Mouse (Mus musculus) neural tube, embryonic 14.5 days (tissue): ENCODE results near the gene Kctd3. TPM values are rescaled to one million over a fixed set of nuclear protein-coding genes. Genes with fewer than 3 reads are reported as not detected.

ENCODE experiments used
- ATAC-seq: fragments of 200-750 bp; cut with Nextera tagmentation; 2 replicates; pipeline ENCODE4 v1.8.0; 2017; ENCODE audit warnings: low read depth, mild to moderate bottlenecking, moderate TSS enrichment, moderate library complexity
- H3K27ac ChIP-seq: fragments of 300-500 bp; sonication (generic); 2 replicates; pipeline ENCODE4 v1.5.1; 2014; ENCODE audit warnings: low read depth, mild to moderate bottlenecking, control low read depth, low read length, moderate library complexity, mixed read lengths
- H3K27me3 ChIP-seq: fragments of 300-500 bp; sonication (generic); 2 replicates; pipeline ENCODE4 v1.6.1; 2014; ENCODE audit warnings: low read length; ENCODE audit not compliant: control insufficient read depth, insufficient read depth
- H3K36me3 ChIP-seq: fragments of 300-500 bp; sonication (generic); 2 replicates; pipeline ENCODE4 v1.6.1; 2014; ENCODE audit warnings: low read length, mixed read lengths; ENCODE audit not compliant: control insufficient read depth, insufficient read depth
- H3K4me1 ChIP-seq: fragments of 300-500 bp; sonication (generic); 2 replicates; pipeline ENCODE4 v1.6.1; 2014; ENCODE audit warnings: low read length; ENCODE audit not compliant: control insufficient read depth, insufficient read depth
- H3K4me2 ChIP-seq: fragments of 300-500 bp; sonication (generic); 2 replicates; pipeline ENCODE4 v1.6.1; 2014; ENCODE audit warnings: mild to moderate bottlenecking, low read depth, low read length, control low read depth
- H3K4me3 ChIP-seq: fragments of 300-500 bp; sonication (generic); 2 replicates; pipeline ENCODE4 v1.5.1; 2014; ENCODE audit warnings: low read depth, low read length, control low read depth, mixed read lengths
- H3K9ac ChIP-seq: fragments of 300-500 bp; sonication (generic); replicated peaks from 2 replicates; pipeline ENCODE4 v1.6.1; 2014; ENCODE audit warnings: low read depth, mild to moderate bottlenecking, control low read depth, low read length, mixed read lengths
- H3K9me3 ChIP-seq: fragments of 300-500 bp; sonication (generic); 2 replicates; pipeline ENCODE4 v1.6.1; 2016; ENCODE audit warnings: low read length; ENCODE audit not compliant: control insufficient read depth
- WGBS: fragments of 180-500 bp; shearing (Covaris S2); extraction: QIAGEN DNeasy Blood & Tissue Kit; methylation state at CpG from one replicate; pipeline ENCODE4 v1.1.7; 2014; 5-methylcytosine and 5-hydroxymethylcytosine counted together
- polyA plus RNA-seq: library from polyadenylated mRNA; unstranded; fragments of >200 nt; fragmentation: Nextera tagmentation; extraction: Ambion mirVana; gene quantifications from 2 replicates; pipeline ENCODE4 v1.2.1, GENCODE M21; 2014

Gene Kctd3
- polyA plus RNA-seq, 1 experiment from 2014 or later, result 52.2 TPM

DNA sequence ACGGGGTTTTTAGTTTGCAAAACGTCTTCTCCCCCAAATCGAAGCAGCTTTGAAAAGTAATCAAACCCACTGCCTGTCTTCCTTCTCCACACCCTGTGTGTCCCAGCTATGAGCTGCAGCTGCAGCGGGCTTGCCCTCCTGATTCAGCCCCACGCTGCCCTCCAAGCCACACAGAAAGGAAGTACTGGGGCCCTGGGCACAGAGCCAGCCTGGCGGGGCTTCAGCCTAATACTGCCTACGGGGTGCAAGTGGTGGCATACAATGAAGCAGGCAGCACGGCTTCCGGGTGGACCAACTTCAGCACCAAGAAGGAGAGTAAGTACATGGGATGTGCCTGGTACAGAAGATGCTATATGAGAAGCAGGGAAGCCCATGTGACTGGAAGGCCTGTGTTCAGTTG, 59.4 kb downstream of the Kctd3 start:
- H3K9me3 ChIP-seq, result no peaks in the 10 kb centered on the region
- H3K4me3 ChIP-seq, result no peak overlapping the region
- no peak overlapping the region for H3K27ac ChIP-seq
- ATAC-seq, result peak; percentile 60; the same call in 1 of the 2 replicates
- 67% methylated on average over 9 of the region's 9 CpGs for WGBS
- H3K36me3 ChIP-seq, result no peaks in the 10 kb centered on the region
- no peaks in the 10 kb centered on the region for H3K4me1 ChIP-seq
- H3K27me3 ChIP-seq, result no peaks in the 10 kb centered on the region
- no peak overlapping the region for H3K9ac ChIP-seq
- no peak overlapping the region for H3K4me2 ChIP-seq

DNA sequence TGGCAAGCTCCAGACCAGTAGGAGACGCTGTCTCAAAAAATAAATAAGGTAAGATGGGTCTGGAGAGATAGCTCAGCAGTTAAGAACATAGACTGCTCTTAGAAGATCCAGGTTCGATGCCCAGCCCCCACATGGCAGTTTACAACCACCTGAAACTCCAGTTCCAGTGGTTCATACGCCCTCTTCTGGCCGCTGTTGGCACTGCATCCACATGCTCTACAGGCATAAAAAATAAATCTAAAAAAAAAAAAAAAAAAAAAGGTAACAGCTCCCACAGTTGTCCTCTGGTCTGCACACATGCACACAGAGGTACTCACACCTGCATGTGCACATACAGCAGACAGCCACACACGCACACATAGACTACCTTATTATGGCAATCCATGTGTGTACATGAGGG, 59.8 kb downstream of the Kctd3 start:
- Histone ChIP-seq H3K9me3 (no peaks in the 10 kb centered on the region), H3K4me2 (no peak overlapping the region), H3K36me3 (no peaks in the 10 kb centered on the region), H3K9ac (no peak overlapping the region), H3K4me3 (no peak overlapping the region), H3K27me3 (no peaks in the 10 kb centered on the region), H3K27ac (no peak overlapping the region), H3K4me1 (no peaks in the 10 kb centered on the region)
- WGBS, result 64% methylated on average over 5 of the region's 5 CpGs
- ATAC-seq, result no peak

GRCm38 (mm10) chr1:188946849-188947248, 60.8 kb downstream of the Kctd3 start:
- WGBS, result 85% methylated on average over 11 of the region's 11 CpGs
- Histone ChIP-seq H3K4me2 (no peak overlapping the region), H3K9ac (no peak overlapping the region), H3K27me3 (no peaks in the 10 kb centered on the region), H3K9me3 (no peaks in the 10 kb centered on the region), H3K36me3 (no peaks in the 10 kb centered on the region), H3K4me1 (no peaks in the 10 kb centered on the region), H3K27ac (no peak overlapping the region), H3K4me3 (no peak overlapping the region)
- ATAC-seq, result no peak

GRCm38 (mm10) chr1:188945326-188945725, 62.3 kb downstream of the Kctd3 start:
- ATAC-seq, result no peak
- H3K27me3 ChIP-seq, result no peaks in the 10 kb centered on the region
- 37% methylated on average over 8 of the region's 8 CpGs for WGBS

DNA sequence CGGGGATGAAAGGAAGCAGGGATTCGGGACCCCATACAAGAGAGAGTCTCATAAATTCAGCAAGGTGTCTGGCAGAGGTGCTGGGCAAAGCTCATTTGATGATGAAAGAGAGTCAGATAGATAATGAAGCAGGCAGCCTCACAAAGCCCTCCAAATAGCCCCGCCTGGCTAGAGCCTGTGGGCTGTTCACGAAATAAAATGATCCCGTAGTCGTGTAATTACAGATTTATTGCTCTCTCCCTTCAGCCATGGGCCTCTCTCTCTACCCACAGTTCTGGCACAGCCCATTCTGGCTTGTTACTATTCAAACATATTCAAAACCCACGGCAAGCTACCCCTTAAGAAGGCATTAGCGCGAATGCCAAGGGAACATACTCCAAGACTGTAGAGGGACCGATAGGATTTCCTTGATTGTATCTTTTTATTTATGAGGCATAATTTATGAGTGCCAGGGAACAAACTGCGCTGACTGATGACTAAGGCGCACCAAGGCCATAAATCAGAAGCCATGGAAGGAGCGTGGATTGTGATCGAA, 70.3 kb downstream of the Kctd3 start:
- Histone ChIP-seq H3K4me3 (no peak overlapping the region), H3K9ac (no peak overlapping the region), H3K9me3 (no peaks in the 10 kb centered on the region), H3K27me3 (no peaks in the 10 kb centered on the region), H3K4me1 (peaks cover 4% of the 10 kb centered on the region; the same call in 1 of the 2 replicates), H3K27ac (no peak overlapping the region), H3K4me2 (peak overlapping the region; percentile 23; the same call in 1 of the 2 replicates), H3K36me3 (no peaks in the 10 kb centered on the region)
- WGBS, result 11% methylated on average over 14 of the region's 14 CpGs
- peak; percentile 66; the same call in 1 of the 2 replicates for ATAC-seq

More at GRCm38 (mm10) chr1:188945326-188945725, 62.3 kb downstream of the Kctd3 start:
- Histone ChIP-seq H3K36me3 (no peaks in the 10 kb centered on the region), H3K4me3 (no peak overlapping the region), H3K4me2 (no peak overlapping the region), H3K27ac (no peak overlapping the region), H3K9me3 (no peaks in the 10 kb centered on the region), H3K9ac (no peak overlapping the region), H3K4me1 (no peaks in the 10 kb centered on the region)
